Mouse (Mus musculus): ENCODE results near the gene 1700042G07Rik.

The 1700042G07Rik gene

DNA sequence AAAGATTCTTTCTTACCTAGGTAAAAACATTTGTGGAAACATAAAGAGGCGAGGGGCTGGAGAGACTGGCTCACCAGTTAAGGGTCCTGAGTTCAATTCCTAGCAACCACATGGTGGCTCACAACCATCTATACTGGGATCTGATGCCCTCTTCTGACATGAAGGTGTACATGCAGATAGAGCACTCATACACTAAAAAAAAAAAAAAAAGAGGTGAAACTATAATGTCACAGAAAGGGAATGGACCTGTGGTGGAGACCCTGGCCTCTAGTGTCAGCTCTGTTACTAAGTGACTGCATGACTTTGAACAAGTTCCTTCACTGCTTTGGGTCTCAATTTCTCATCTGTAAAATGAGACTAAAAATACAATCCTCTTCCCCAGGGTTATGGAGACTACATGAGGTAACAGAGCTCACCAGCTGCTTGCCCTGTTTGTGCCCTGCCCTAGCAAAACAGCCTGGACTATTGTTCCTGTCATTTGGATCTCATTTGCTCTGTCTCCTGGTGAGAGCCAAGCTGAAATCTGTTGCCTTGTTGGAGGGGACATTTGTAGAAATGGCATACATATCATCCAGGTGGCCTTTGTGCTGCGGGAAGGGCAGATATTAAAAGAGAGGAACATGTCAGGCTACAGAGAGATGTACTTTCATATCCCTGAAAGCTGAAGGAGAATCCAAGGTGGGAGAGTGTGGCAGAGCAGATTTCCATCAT lies 42.9 kb downstream of the 1700042G07Rik start:
- ChIA-PET CTCF (interaction anchor here (0.6 to 1.6 kb wide), 8 partner anchors 17 to 175 kb away, joined by 3 to 10 read pairs (median 3); no protein-coding TSS in a partner anchor), POLR2A (interaction anchor here in 2 of 4 experiments (0.6 to 1.4 kb wide), 2 partner anchors 9 to 97 kb away, joined by 3 read pairs; no protein-coding TSS in a partner anchor)

- POLR2A ChIA-PET: interaction anchor here in 3 of 4 experiments (0.5 to 1.4 kb wide), 7 partner anchors 10 to 921 kb away, joined by 3 to 4 read pairs (median 3); partner anchors contain the start of gene Pomgnt1 (in 1 of the 3)
Observed at GRCm38 (mm10) chr4:116217046-116217445, 43.9 kb downstream of the 1700042G07Rik start.

GRCm38 (mm10) chr4:116217661-116218060 lies 44.5 kb downstream of the 1700042G07Rik start:
- CTCF ChIA-PET: interaction anchor here in 1 of 4 experiments (0.7 kb wide), 1 partner anchor 1230 kb away, joined by 4 read pairs; no protein-coding TSS in a partner anchor
- POLR2A ChIA-PET: interaction anchor here in 2 of 4 experiments (0.5 to 1.4 kb wide), 6 partner anchors 11 to 921 kb away, joined by 3 to 4 read pairs (median 3); partner anchors contain the start of gene Pomgnt1 (in 1 of the 2)

More at GRCm38 (mm10) chr4:116217046-116217445, 43.9 kb downstream of the 1700042G07Rik start:
- CTCF ChIA-PET: interaction anchor here in 1 of 4 experiments (0.6 to 1.5 kb wide), 2 partner anchors 18 to 63 kb away, joined by 3 to 4 read pairs; no protein-coding TSS in a partner anchor

DNA sequence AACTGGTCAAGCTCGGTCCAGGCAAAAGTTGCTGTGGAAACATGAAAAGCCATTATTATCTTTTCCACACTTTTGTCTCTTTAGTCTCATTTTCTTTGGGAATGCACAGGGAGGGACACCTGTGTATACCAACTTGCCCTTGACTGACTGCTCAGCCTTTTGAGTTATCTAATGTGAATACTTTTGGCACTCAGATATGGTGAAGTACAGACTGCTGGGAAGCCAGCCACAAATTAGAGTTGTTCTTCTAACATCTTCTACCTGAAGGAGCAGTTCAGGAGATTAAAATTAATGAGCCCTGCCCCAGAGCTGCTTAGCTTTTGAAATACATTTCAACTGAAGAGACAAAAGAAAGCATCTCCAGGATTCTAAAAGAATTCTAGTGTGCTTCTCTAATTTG lies 45.9 kb downstream of the 1700042G07Rik start:
- POLR2A ChIA-PET: interaction anchor here in 3 of 4 experiments (0.7 to 4.2 kb wide), 6 partner anchors 11 to 337 kb away, joined by 3 to 43 read pairs (median 24); partner anchors contain the start of genes 1700042G07Rik (in 1 of the 3), Gm49337 (in 1 of the 3), Pomgnt1 (in 1 of the 3) and Rad54l (in 1 of the 3)
- CTCF ChIA-PET: no interaction called here

DNA sequence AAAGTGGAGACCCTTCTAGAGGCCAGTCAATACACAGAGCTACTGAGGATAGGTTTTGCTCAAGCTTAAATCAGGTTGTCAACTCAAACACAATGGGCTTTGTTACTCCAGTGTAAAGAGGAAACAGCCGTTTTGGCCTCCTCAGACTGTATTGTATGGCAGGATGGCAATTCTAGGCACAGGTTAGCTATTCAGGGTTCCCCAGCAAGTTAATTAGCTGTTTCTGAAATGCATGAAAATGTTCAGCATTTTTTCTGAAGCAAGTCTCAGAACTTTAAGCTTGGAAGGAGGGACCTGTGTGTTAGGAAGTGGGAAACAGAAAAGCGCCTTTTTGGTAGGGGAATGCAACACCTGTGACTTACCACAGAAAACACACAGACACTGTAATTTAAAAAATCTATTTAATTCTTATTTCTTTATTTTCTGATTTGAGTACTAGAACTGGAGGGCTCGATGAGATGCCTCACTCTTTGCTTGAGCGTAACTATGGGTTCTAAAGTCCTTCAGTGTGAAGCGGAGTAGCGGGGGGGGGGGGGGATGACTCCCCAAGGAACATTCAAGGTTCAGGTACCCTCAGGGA lies 47.0 kb downstream of the 1700042G07Rik start:
- ChIA-PET CTCF (interaction anchor here in 3 of 4 experiments (0.5 to 1.7 kb wide), 3 partner anchors 85 to 161 kb away, joined by 4 to 6 read pairs (median 4); partner anchors contain the start of genes Pomgnt1 (in 1 of the 3) and Rad54l (in 1 of the 3)), POLR2A (interaction anchor here in 3 of 4 experiments (0.6 to 4.2 kb wide), 41 partner anchors 9 to 906 kb away, joined by 3 to 43 read pairs (median 6); partner anchors contain the start of genes Pomgnt1 (in 2 of the 3), Rad54l (in 2 of the 3), 1700042G07Rik (in 1 of the 3) and Btbd19 (in 1 of the 3))

GRCm38 (mm10) chr4:116220780-116221139 lies 47.6 kb downstream of the 1700042G07Rik start:
- ChIA-PET CTCF (interaction anchor here in 3 of 4 experiments (0.6 to 1.7 kb wide), 5 partner anchors 10 to 148 kb away, joined by 3 to 6 read pairs (median 4); partner anchors contain the start of genes Pomgnt1 (in 1 of the 3) and Rad54l (in 1 of the 3)), POLR2A (interaction anchor here (0.6 to 4.2 kb wide), 97 partner anchors 8 to 1233 kb away, joined by 3 to 43 read pairs (median 5); partner anchors contain the start of genes 1700042G07Rik (in 3 of the 4), Gm49337 (in 3 of the 4), Gpbp1l1 (in 3 of the 4) and Pomgnt1 (in 3 of the 4))

DNA sequence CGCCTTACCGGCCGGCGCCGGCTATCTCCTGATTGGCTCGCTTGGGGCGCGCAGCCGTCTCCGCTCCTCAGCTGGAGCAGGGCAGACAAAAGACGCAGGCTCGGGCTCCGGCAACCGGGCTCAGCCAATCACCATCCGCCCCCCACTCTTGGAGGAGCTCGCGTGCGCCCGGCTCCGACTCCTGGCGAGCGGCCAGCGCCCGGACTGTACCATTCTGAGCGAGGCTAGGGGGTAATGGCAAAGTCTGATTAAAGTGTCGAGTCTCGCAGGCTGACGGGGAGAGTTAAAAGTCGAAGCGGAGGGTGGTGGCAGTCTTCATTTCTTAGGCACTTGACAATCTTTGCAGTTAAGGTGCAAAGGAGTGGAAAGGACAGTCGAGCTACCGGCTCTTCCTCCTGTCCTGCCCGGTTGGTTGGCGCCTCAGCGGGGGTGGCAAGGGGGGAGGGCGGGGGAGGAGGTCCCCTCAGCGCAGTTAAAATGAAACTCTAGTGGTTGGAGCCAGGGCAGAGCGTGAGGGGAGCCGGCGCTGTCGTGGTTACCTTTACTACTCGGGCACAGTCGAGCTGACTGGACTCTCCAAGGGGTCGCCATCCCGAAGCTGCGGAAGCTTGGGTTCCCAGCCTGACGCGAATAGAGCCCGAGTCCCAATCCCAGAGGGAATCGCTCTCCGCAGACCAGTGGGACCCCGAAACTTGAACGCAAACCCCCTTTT lies 48.1 kb downstream of the 1700042G07Rik start, which contains the start of gene Pik3r3:
TSS of gene Pik3r3 (plus strand) at position 479 of the 712 bp plus-strand sequence.
- ChIA-PET CTCF (interaction anchor here in 3 of 4 experiments (0.5 to 1.7 kb wide), 10 partner anchors 8 to 1170 kb away, joined by 3 to 8 read pairs (median 4); partner anchors contain the start of genes Pomgnt1 (in 1 of the 3) and Rad54l (in 1 of the 3)), POLR2A (interaction anchor here (0.6 to 4.2 kb wide), 113 partner anchors 8 to 1233 kb away, joined by 3 to 43 read pairs (median 4); partner anchors contain the start of genes 1700042G07Rik (in 3 of the 4), Gm49337 (in 3 of the 4), Gpbp1l1 (in 3 of the 4) and Nsun4 (in 3 of the 4))

GRCm38 (mm10) chr4:116221996-116222842 lies 49.0 kb downstream of the 1700042G07Rik start:
- ChIA-PET POLR2A (interaction anchor here (0.7 to 4.2 kb wide), 74 partner anchors 8 to 1030 kb away, joined by 3 to 43 read pairs (median 5); partner anchors contain the start of genes 1700042G07Rik (in 3 of the 4), Gm49337 (in 3 of the 4), Gpbp1l1 (in 3 of the 4) and Nsun4 (in 3 of the 4)), CTCF (interaction anchor here in 3 of 4 experiments (0.5 to 1.7 kb wide), 7 partner anchors 8 to 1169 kb away, joined by 3 to 6 read pairs (median 4); no protein-coding TSS in a partner anchor)

DNA sequence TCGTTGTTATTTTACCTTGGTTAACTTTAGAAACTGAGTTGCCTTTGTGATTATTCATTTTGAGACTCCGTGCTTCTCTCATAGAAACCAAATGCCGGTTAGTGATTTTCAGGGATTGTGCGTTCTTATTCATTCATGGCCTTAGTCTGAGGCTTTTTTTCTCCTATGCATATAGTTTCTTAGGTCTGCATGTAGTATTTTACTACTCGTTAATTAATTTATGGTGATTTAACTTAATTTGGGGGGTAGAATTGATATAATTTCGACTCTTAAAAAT lies 49.6 kb downstream of the 1700042G07Rik start:
- POLR2A ChIA-PET: interaction anchor here in 3 of 4 experiments (0.7 to 4.2 kb wide), 12 partner anchors 8 to 334 kb away, joined by 3 to 43 read pairs (median 14); partner anchors contain the start of genes 1700042G07Rik (in 2 of the 3), Gm49337 (in 2 of the 3), Gpbp1l1 (in 1 of the 3) and Lrrc41 (in 1 of the 3)
- CTCF ChIA-PET: interaction anchor here in 1 of 4 experiments (0.7 kb wide), 1 partner anchor 481 kb away, joined by 4 read pairs; no protein-coding TSS in a partner anchor

All from embryonic stem cell, embryonic (primary cell).